Mouse (Mus musculus) CH12.LX (cell line): ENCODE measurements around the gene Prps1l1. TPM values are rescaled to one million over a fixed set of nuclear protein-coding genes. Genes with fewer than 3 reads are reported as not detected.
A peak's percentile ranks its signal among the peaks of the same experiment; 100 is the strongest.

ENCODE experiments used
- DNase-seq: peaks from one replicate; pipeline ENCODE4 v3.0.0-alpha.2; 2013; ENCODE audit errors: extremely low read depth
- H3K27ac ChIP-seq: 2 replicates; pipeline ENCODE4 v1.5.1; 2012; ENCODE audit warnings: low read depth, mild to moderate bottlenecking, control low read depth, moderate library complexity; ENCODE audit not compliant: insufficient read depth
- H3K27me3 ChIP-seq: replicated peaks from 2 replicates; pipeline ENCODE3; 2012; ENCODE audit warnings: inconsistent platforms
- H3K36me3 ChIP-seq, 2 experiments: replicated peaks in 1 of 2; 2 replicates each; pipeline versions ENCODE3 to v1.6.1; 2012; ENCODE audit warnings: inconsistent platforms in 1 of 2, low read length in 1 of 2, mild to moderate bottlenecking in 1 of 2, mixed read lengths in 1 of 2, moderate library complexity in 1 of 2; ENCODE audit not compliant: control insufficient read depth in 1 of 2, insufficient read depth in 1 of 2
- H3K4me1 ChIP-seq, 2 experiments: 2 replicates each; pipeline ENCODE4 v1.6.1; 2012; ENCODE audit warnings: inconsistent platforms in 1 of 2, moderate library complexity in 1 of 2; ENCODE audit not compliant: insufficient read depth in 2 of 2, control insufficient read depth in 1 of 2
- H3K4me2 ChIP-seq: 2 replicates; pipeline ENCODE4 v1.6.1; 2012; ENCODE audit warnings: low read depth, mild to moderate bottlenecking, control low read depth; ENCODE audit not compliant: poor library complexity, insufficient read depth, severe bottlenecking
- H3K4me3 ChIP-seq, 3 experiments: fragments of 150-350 bp in 1 of 3; sonication (generic) in 1 of 3; replicated peaks in 1 of 3; 2 replicates each; pipeline versions ENCODE3 to v1.5.1; 2011 to 2012; ENCODE audit warnings: low read depth in 2 of 3, low read length in 2 of 3, mild to moderate bottlenecking in 2 of 3, moderate library complexity in 2 of 3, control low read depth in 1 of 3, improper control_type of control experiment in 1 of 3, inconsistent platforms in 1 of 3, mixed read lengths in 1 of 3; ENCODE audit not compliant: poor library complexity in 1 of 3
- H3K79me2 ChIP-seq: replicated peaks from 2 replicates; pipeline ENCODE4 v1.6.1; 2012; ENCODE audit warnings: mild to moderate bottlenecking, moderate library complexity; ENCODE audit not compliant: control insufficient read depth, poor library complexity, insufficient read depth, severe bottlenecking; ENCODE audit errors: extremely low read depth
- H3K9ac ChIP-seq: 2 replicates; pipeline ENCODE4 v1.6.1; 2012; ENCODE audit warnings: low read depth, mild to moderate bottlenecking, control low read depth, moderate library complexity; ENCODE audit not compliant: insufficient read depth
- H3K9me3 ChIP-seq: replicated peaks from 2 replicates; pipeline ENCODE3; 2012; ENCODE audit warnings: low read length, inconsistent platforms, mixed read lengths
- BHLHE40 ChIP-seq: IDR thresholded peaks from 2 replicates; pipeline ENCODE4 v1.6.1; 2011; ENCODE audit warnings: mild to moderate bottlenecking, low read depth, low read length, improper control_type of control experiment
- CHD1 ChIP-seq: IDR thresholded peaks from 2 replicates; pipeline ENCODE4 v1.6.1; 2012; ENCODE audit warnings: low read depth, low read length, improper control_type of control experiment, inconsistent platforms
- CTCF ChIP-seq, 2 experiments: IDR thresholded peaks in 1 of 2; conservative IDR thresholded peaks in 1 of 2; 2 replicates each; pipeline ENCODE4 v1.5.1; 2011 to 2012; ENCODE audit warnings: low read depth in 2 of 2, low read length in 2 of 2, improper control_type of control experiment in 1 of 2, inconsistent platforms in 1 of 2, mild to moderate bottlenecking in 1 of 2, moderate library complexity in 1 of 2
- EP300 ChIP-seq: IDR thresholded peaks from 2 replicates; pipeline ENCODE4 v1.6.1; 2011; ENCODE audit warnings: low read length, improper control_type of control experiment
- JUND ChIP-seq: conservative IDR thresholded peaks from 2 replicates; pipeline ENCODE4 v1.6.1; 2011; ENCODE audit warnings: low read depth, low read length, improper control_type of control experiment
- KAT2A ChIP-seq: IDR thresholded peaks from 2 replicates; pipeline ENCODE4 v1.6.1; 2012; ENCODE audit warnings: low read length, improper control_type of control experiment, inconsistent platforms; ENCODE audit not compliant: insufficient replicate concordance
- MAFK ChIP-seq: IDR thresholded peaks from 2 replicates; pipeline ENCODE4 v1.6.1; 2011; ENCODE audit warnings: low read length, improper control_type of control experiment; ENCODE audit not compliant: insufficient replicate concordance
- MAZ ChIP-seq: IDR thresholded peaks from 2 replicates; pipeline ENCODE4 v1.6.1; 2012; ENCODE audit warnings: low read depth, mild to moderate bottlenecking, inconsistent platforms, low read length, improper control_type of control experiment, moderate library complexity
- MXI1 ChIP-seq: IDR thresholded peaks from 2 replicates; pipeline ENCODE4 v1.6.1; 2011; ENCODE audit warnings: mild to moderate bottlenecking, low read depth, low read length, improper control_type of control experiment
- RAD21 ChIP-seq: IDR thresholded peaks from 2 replicates; pipeline ENCODE4 v1.6.1; 2011; ENCODE audit warnings: low read depth, mild to moderate bottlenecking, low read length, improper control_type of control experiment, moderate library complexity
- SIN3A ChIP-seq: IDR thresholded peaks from 2 replicates; pipeline ENCODE4 v1.6.1; 2012; ENCODE audit warnings: low read length, improper control_type of control experiment, inconsistent platforms
- SMC3 ChIP-seq: IDR thresholded peaks from 2 replicates; pipeline ENCODE4 v1.6.1; 2011; ENCODE audit warnings: low read depth, low read length, improper control_type of control experiment
- TBP ChIP-seq: conservative IDR thresholded peaks from 2 replicates; pipeline ENCODE4 v1.6.1; 2011; ENCODE audit warnings: low read depth, low read length, improper control_type of control experiment
- TCF12 ChIP-seq: IDR thresholded peaks from 2 replicates; pipeline ENCODE4 v1.6.1; 2014; ENCODE audit warnings: low read depth, mild to moderate bottlenecking, inconsistent platforms, low read length, improper control_type of control experiment
- UBTF ChIP-seq: IDR thresholded peaks from 2 replicates; pipeline ENCODE4 v1.6.1; 2012; ENCODE audit warnings: low read depth, mild to moderate bottlenecking, inconsistent platforms, low read length, improper control_type of control experiment, moderate library complexity
- USF2 ChIP-seq: conservative IDR thresholded peaks from 2 replicates; pipeline ENCODE4 v1.6.1; 2011; ENCODE audit warnings: low read depth, low read length, improper control_type of control experiment
- ZC3H11A ChIP-seq: IDR thresholded peaks from 2 replicates; pipeline ENCODE4 v1.6.1; 2012; ENCODE audit warnings: low read depth, mild to moderate bottlenecking, inconsistent platforms, low read length, improper control_type of control experiment
- ZKSCAN1 ChIP-seq: IDR thresholded peaks from 2 replicates; pipeline ENCODE4 v1.6.1; 2012; ENCODE audit warnings: low read depth, inconsistent platforms, low read length, improper control_type of control experiment, borderline replicate concordance
- ZNF384 ChIP-seq: IDR thresholded peaks from 2 replicates; pipeline ENCODE4 v1.6.1; 2012; ENCODE audit warnings: low read depth, low read length, improper control_type of control experiment, inconsistent platforms
- dilution Hi-C: fragments of 300-500 bp; cut with MboI; formaldehyde crosslinking; loops from 2 replicates; pipeline ENCODE4 v1.14.3; 2020; ENCODE audit warnings: low sequenced_read_pairs; ENCODE audit not compliant: extremely low pct_unique_long_range_greater_than_20kb, extremely low pct_ligation_motif_present
- in situ Hi-C: fragments of 300-500 bp; cut with MboI; formaldehyde crosslinking; loops from 3 replicates; pipeline ENCODE4 v1.14.3; 2019; ENCODE audit warnings: low sequenced_read_pairs, low pct_ligation_motif_present, low pct_unique_long_range_greater_than_20kb, mixed read lengths
- polyA plus RNA-seq: library from polyadenylated mRNA; unstranded; fragments of >175 nt; gene quantifications from 2 replicates; pipeline ENCODE4 v1.2.1, GENCODE M21; 2012; ENCODE audit warnings: low read depth; ENCODE audit not compliant: insufficient read length
- total RNA-seq, 2 experiments: library from RNA; depleted of rRNA; stranded (reverse); fragments of 300-350 nt in 1 of 2; fragments of >200 nt in 1 of 2; gene quantifications; 2 replicates each; pipeline ENCODE4 v1.2.3; 2012 to 2014

The Prps1l1 gene
- total and polyA plus RNA-seq, 3 experiments = not detected

DNA sequence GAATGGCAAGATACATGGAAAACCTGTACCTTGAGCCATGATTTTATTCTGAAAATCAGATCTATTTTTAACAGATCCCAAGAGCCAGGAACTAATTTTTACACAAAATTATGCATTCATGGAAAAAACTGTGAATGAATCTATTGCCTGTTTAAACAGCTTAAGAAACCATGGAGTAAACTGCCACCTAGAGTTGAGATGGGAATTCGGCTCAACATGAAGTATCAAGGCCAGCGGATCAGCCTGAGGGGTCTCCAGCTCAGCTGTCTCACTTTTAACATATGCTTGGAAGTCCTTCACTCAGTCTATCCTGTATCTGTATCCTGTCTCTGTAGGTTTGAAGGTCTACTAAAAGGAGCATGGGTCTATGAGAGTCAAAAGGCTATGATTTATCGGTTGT, 31.5 kb downstream of the Prps1l1 start:
- Histone ChIP-seq H3K9ac (no peak overlapping the region), H3K9me3 (no peaks in the 10 kb centered on the region), H3K4me1 (peaks cover 0 to 4% of the 10 kb centered on the region in 2 experiments; a peak in 1 of 4 replicates), H3K27me3 (no peaks in the 10 kb centered on the region), H3K79me2 (no peaks in the 10 kb centered on the region), H3K4me3 (no peak overlapping the region), H3K4me2 (no peak overlapping the region), H3K27ac (no peak overlapping the region), H3K36me3 (no peaks in the 10 kb centered on the region)
- dilution Hi-C loops (no loop called here), in situ Hi-C loops (loop anchor here (25.0 kb wide), 1 partner anchor 354 kb away; no protein-coding TSS in a partner anchor)
- TF ChIP-seq UBTF (no peak), EP300 (no peak), ZNF384 (no peak), SIN3A (no peak), ZC3H11A (no peak), RAD21 (peak; percentile 57), CTCF (conservative IDR thresholded peaks at IDR 0.05 in 1 of 2, IDR thresholded peaks at IDR 0.05 in 1 of 2; ENCODE audit: low read depth in 2 of 2, low read length in 2 of 2) (peak in 1 of 2 experiments; percentile 55; a peak in 2 of 4 replicates), TCF12 (no peak), ZKSCAN1 (no peak), CHD1 (no peak), MXI1 (no peak), KAT2A (no peak), MAZ (no peak), SMC3 (peak; percentile 40), TBP (no peak)
- no peak for DNase-seq

DNA sequence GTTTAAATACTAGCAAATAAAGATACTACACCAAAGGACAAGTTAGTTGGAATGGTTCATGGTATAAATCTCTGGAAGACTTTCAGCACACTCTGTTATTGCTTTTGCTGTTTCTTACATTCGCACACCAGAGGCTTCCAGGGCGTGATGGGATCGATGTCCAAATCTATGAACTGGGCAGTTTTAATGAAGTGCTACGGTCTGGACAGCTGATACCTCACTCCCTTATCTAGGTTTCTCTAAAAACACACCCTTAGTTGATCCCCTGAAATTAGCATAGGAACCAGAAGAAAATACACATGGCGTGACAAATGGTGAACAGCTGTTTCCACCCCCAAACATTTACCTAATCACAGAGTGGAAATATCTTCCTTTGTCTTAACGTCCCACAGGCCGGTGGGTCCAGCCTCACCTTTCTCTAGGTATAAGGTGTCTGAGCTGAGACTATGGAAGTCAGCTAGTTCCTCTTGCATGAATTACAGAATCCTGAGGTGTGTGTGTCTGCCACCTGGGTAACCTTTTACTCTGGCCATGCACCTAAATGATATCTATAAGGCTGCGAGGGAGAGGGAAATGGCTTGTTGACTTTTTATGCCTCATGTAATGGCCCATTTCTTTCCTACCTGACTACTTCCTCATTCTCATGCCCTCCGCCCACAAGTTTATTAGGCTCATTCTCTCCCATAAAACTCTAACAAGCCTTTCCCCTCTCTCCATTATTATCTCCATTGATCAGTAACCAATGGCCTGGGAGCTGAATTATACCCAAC, 32.1 kb downstream of the Prps1l1 start:
- TF ChIP-seq BHLHE40 = no peak
- TF ChIP-seq MAFK = no peak
- no peak for TF ChIP-seq JUND
- TF ChIP-seq SIN3A = no peak
- TF ChIP-seq ZKSCAN1 = no peak
- TF ChIP-seq TBP = no peak
- TF ChIP-seq USF2 = no peak
- TF ChIP-seq TCF12 = no peak
- TF ChIP-seq, all 38 proteins: peak for 0
- Histone ChIP-seq H3K4me1 (peaks cover 0 to 4% of the 10 kb centered on the region in 2 experiments; a peak in 1 of 4 replicates), H3K4me2 (no peak overlapping the region), H3K9ac (no peak overlapping the region), H3K27ac (no peak overlapping the region), H3K9me3 (no peaks in the 10 kb centered on the region), H3K27me3 (no peaks in the 10 kb centered on the region), H3K4me3 (no peak overlapping the region), H3K36me3 (no peaks in the 10 kb centered on the region), H3K79me2 (no peaks in the 10 kb centered on the region)
- in situ Hi-C loops (loop anchor here (25.0 kb wide), 1 partner anchor 354 kb away; no protein-coding TSS in a partner anchor), dilution Hi-C loops (no loop called here)
- DNase-seq = no peak
